Mouse (Mus musculus): Measurements from ENCODE around the gene Enpp5.

Gene Enpp5

GRCm38 (mm10) chr17:44078631-44079350 lies at the start of gene Enpp5:
Enpp5 (plus strand) TSS chr17:44078813.
- DNase-seq (ENCODE audit: low spot score) = peak; percentile 91

GRCm38 (mm10) chr17:44029616-44030015 lies 49.0 kb upstream of the Enpp5 start:
- DNase-seq (ENCODE audit: low spot score) = no peak

- DNase-seq (ENCODE audit: low spot score) = no peak
These were observed 47.6 kb upstream of the Enpp5 start for GRCm38 (mm10) chr17:44030776-44031587.

- DNase-seq (ENCODE audit: low spot score) = no peak
These were observed 43.6 kb upstream of the Enpp5 start for GRCm38 (mm10) chr17:44035005-44035404.

GRCm38 (mm10) chr17:44038656-44039055 lies 40.0 kb upstream of the Enpp5 start:
- DNase-seq (ENCODE audit: low spot score) = peak; percentile 39

- DNase-seq (ENCODE audit: low spot score) = no peak
These were observed 38.2 kb upstream of the Enpp5 start for GRCm38 (mm10) chr17:44040449-44040848.

- no peak for DNase-seq (ENCODE audit: low spot score)
These were observed 36.3 kb upstream of the Enpp5 start for GRCm38 (mm10) chr17:44042301-44042700.

GRCm38 (mm10) chr17:44042861-44043260 lies 35.8 kb upstream of the Enpp5 start:
- DNase-seq (ENCODE audit: low spot score) = no peak

GRCm38 (mm10) chr17:44053427-44053826 lies 25.2 kb upstream of the Enpp5 start:
- DNase-seq (ENCODE audit: low spot score) = no peak

GRCm38 (mm10) chr17:44057123-44057522 lies 21.5 kb upstream of the Enpp5 start:
- DNase-seq (ENCODE audit: low spot score) = no peak

GRCm38 (mm10) chr17:44058145-44058544 lies 20.5 kb upstream of the Enpp5 start:
- no peak for DNase-seq (ENCODE audit: low spot score)

- DNase-seq (ENCODE audit: low spot score) = no peak
These were observed 17.8 kb upstream of the Enpp5 start for GRCm38 (mm10) chr17:44060781-44061180.

GRCm38 (mm10) chr17:44061289-44061890 lies 17.2 kb upstream of the Enpp5 start:
- no peak for DNase-seq (ENCODE audit: low spot score)

GRCm38 (mm10) chr17:44068876-44069275 lies 9.7 kb upstream of the Enpp5 start:
- DNase-seq (ENCODE audit: low spot score) = no peak

- DNase-seq (ENCODE audit: low spot score) = no peak
These were observed 6.9 kb upstream of the Enpp5 start for GRCm38 (mm10) chr17:44071680-44072079.

- DNase-seq (ENCODE audit: low spot score) = no peak
These were observed 3.0 kb upstream of the Enpp5 start for GRCm38 (mm10) chr17:44075601-44076000.

- DNase-seq (ENCODE audit: low spot score) = peak; percentile 49
These were observed 2.4 kb upstream of the Enpp5 start for GRCm38 (mm10) chr17:44076051-44076680.

GRCm38 (mm10) chr17:44077146-44077842 lies 1.3 kb upstream of the Enpp5 start:
- no peak for DNase-seq (ENCODE audit: low spot score)

GRCm38 (mm10) chr17:44077843-44078160 lies 811 bp upstream of the Enpp5 start:
- no peak for DNase-seq (ENCODE audit: low spot score)

GRCm38 (mm10) chr17:44083156-44083555 lies 4.5 kb downstream of the Enpp5 start:
- DNase-seq (ENCODE audit: low spot score) = no peak

GRCm38 (mm10) chr17:44088226-44088625 lies 9.6 kb downstream of the Enpp5 start:
- DNase-seq (ENCODE audit: low spot score) = no peak

- DNase-seq (ENCODE audit: low spot score) = no peak
These were observed 12.3 kb downstream of the Enpp5 start for GRCm38 (mm10) chr17:44090916-44091315.
